Mouse (Mus musculus) thymus, postnatal 0 days (tissue): ENCODE measurements around the gene Lrrc75b. TPM values are rescaled to one million over a fixed set of nuclear protein-coding genes. Genes with fewer than 3 reads are reported as not detected.
A peak's percentile ranks its signal among the peaks of the same experiment; 100 is the strongest.

ENCODE experiments used
- DNase-seq: peaks from one replicate; pipeline ENCODE4 v3.0.0-alpha.2; 2015; ENCODE audit warnings: low spot score
- polyA plus RNA-seq: library from polyadenylated mRNA; unstranded; fragments of >200 nt; fragmentation: Nextera tagmentation; extraction: Ambion mirVana; gene quantifications from 2 replicates; pipeline ENCODE4 v1.2.1, GENCODE M21; 2015

Lrrc75b gene
- polyA plus RNA-seq, result 0.41 and 0.86 TPM in 2 replicates

- DNase-seq, result no peak
Observed at GRCm38 (mm10) chr10:75559676-75560548, at the start of gene Lrrc75b. Gene Lrrc75b (minus strand): TSS chr10:75560330.

- no peak for DNase-seq
Observed at GRCm38 (mm10) chr10:75608975-75609374, 48.8 kb upstream of the Lrrc75b start.

GRCm38 (mm10) chr10:75607253-75607652 is 47.1 kb upstream of the Lrrc75b start:
- DNase-seq, result no peak

GRCm38 (mm10) chr10:75605162-75605846 is 45.2 kb upstream of the Lrrc75b start:
- peak; percentile 29 for DNase-seq

GRCm38 (mm10) chr10:75600189-75600730 is 40.1 kb upstream of the Lrrc75b start:
- no peak for DNase-seq

- no peak for DNase-seq
Observed at GRCm38 (mm10) chr10:75595981-75596380, 35.9 kb upstream of the Lrrc75b start.

- DNase-seq, result no peak
Observed at GRCm38 (mm10) chr10:75592585-75592984, 32.5 kb upstream of the Lrrc75b start.

GRCm38 (mm10) chr10:75591211-75591894 is 31.2 kb upstream of the Lrrc75b start:
- DNase-seq, result peak; percentile 96

GRCm38 (mm10) chr10:75589651-75590050 is 29.5 kb upstream of the Lrrc75b start:
- DNase-seq, result peak; percentile 22

- DNase-seq, result peak; percentile 25
Observed at GRCm38 (mm10) chr10:75589129-75589528, 29.0 kb upstream of the Lrrc75b start, which contains the start of gene Ggt5. Gene Ggt5 (plus strand): TSS chr10:75589340.

- no peak for DNase-seq
Observed at GRCm38 (mm10) chr10:75588336-75588735, 28.2 kb upstream of the Lrrc75b start.

- no peak for DNase-seq
Observed at GRCm38 (mm10) chr10:75587781-75588180, 27.7 kb upstream of the Lrrc75b start.

GRCm38 (mm10) chr10:75586553-75586879 is 26.4 kb upstream of the Lrrc75b start:
- no peak for DNase-seq

GRCm38 (mm10) chr10:75585876-75586552 is 25.9 kb upstream of the Lrrc75b start:
- peak; percentile 90 for DNase-seq

- DNase-seq, result no peak
Observed at GRCm38 (mm10) chr10:75579129-75579528, 19.0 kb upstream of the Lrrc75b start.

GRCm38 (mm10) chr10:75573965-75574364 is 13.8 kb upstream of the Lrrc75b start:
- DNase-seq, result no peak

- no peak for DNase-seq
Observed at GRCm38 (mm10) chr10:75573181-75573580, 13.1 kb upstream of the Lrrc75b start.

GRCm38 (mm10) chr10:75571937-75572336 is 11.8 kb upstream of the Lrrc75b start:
- DNase-seq, result no peak

GRCm38 (mm10) chr10:75570981-75571657 is 11.0 kb upstream of the Lrrc75b start:
- no peak for DNase-seq

GRCm38 (mm10) chr10:75568851-75569250 is 8.7 kb upstream of the Lrrc75b start:
- no peak for DNase-seq
